Mouse (Mus musculus): ENCODE measurements around the gene Ppp1r14c. TPM values are rescaled to one million over a fixed set of nuclear protein-coding genes. Genes with fewer than 3 reads are reported as not detected.

The Ppp1r14c gene
- polyA plus RNA-seq, 1 experiment from 2014 or later: 315 TPM

DNA sequence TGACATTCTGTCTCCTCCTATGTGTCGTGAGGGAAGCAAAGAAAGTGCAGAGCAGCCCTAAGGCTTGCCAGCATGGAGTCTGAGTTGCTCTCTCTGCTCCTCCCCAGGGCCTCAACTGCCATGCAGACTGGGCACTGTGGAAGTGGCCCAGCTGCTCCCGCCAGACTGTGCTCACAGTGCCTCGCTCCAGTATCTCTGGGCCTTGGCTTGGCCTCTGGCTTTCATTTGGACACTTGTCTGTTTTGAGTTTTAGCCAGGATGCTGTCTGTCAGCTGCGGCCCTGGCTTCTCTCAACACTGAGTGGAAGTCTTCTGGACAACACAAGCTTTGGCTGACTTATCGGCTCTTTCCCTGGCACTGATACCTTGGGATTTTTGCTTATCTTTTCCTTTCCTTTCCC, 49.0 kb downstream of the Ppp1r14c start:
- Histone ChIP-seq H3K4me3 (ENCODE audit: control insufficient read depth in 1 of 2, insufficient read depth in 1 of 2, low read depth in 1 of 2, low read length in 2 of 2) (no peak overlapping the region), H3K9me3 (ENCODE audit: control insufficient read depth, low read length) (no peaks in the 10 kb centered on the region), H3K9ac (ENCODE audit: low read length) (0 out of 2 replicates have a peak overlapping the region, but pooled peaks have one; percentile 18), H3K27ac (replicated peaks in 1 of 2; ENCODE audit: control insufficient read depth in 1 of 2, insufficient read depth in 1 of 2, low read depth in 2 of 2, low read length in 2 of 2) (peak overlapping the region; percentile 88 to 89), H3K4me2 (ENCODE audit: low read length) (peak overlapping the region; percentile 26; the same call in 1 of the 2 replicates), H3K4me1 (ENCODE audit: control insufficient read depth in 2 of 2, insufficient read depth in 2 of 2, low read length in 2 of 2) (peaks cover 53 to 87% of the 10 kb centered on the region in 2 experiments), H3K27me3 (ENCODE audit: control insufficient read depth, insufficient read depth, low read length) (no peaks in the 10 kb centered on the region), H3K36me3 (ENCODE audit: control insufficient read depth, insufficient read depth, low read length) (no peaks in the 10 kb centered on the region)
- peak; percentile 80 for ATAC-seq (ENCODE audit: insufficient number of reproducible peaks, insufficient read depth, low FRiP score, low read depth)
- 6% methylated on average over 5 of the region's 5 CpGs for WGBS

DNA sequence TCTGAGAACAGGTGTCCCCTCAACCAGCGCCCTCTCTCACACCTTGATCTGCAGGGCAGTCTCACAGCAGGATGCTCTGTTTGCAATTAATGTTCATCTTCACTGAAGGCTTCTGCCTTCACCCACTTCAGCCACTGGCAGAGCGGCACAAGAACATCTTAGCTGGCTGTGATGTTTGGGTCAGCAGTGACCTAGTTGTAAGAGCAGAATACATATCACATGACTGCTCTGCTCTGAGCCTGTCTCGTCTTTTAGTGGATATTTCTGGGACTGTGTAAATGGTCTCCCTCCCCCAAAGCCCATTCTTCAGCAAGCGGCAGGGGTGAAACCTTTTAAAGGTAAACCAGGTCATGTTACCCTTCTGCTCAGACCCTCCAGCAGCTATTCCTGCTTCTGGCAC, 50.7 kb downstream of the Ppp1r14c start:
- no peaks in the 10 kb centered on the region for H3K9me3 ChIP-seq (ENCODE audit: control insufficient read depth, low read length)
- H3K4me3 ChIP-seq (ENCODE audit: control insufficient read depth in 1 of 2, insufficient read depth in 1 of 2, low read depth in 1 of 2, low read length in 2 of 2): no peak overlapping the region
- no peaks in the 10 kb centered on the region for H3K36me3 ChIP-seq (ENCODE audit: control insufficient read depth, insufficient read depth, low read length)
- H3K27ac ChIP-seq (replicated peaks in 1 of 2; ENCODE audit: control insufficient read depth in 1 of 2, insufficient read depth in 1 of 2, low read depth in 2 of 2, low read length in 2 of 2): peak overlapping the region; percentile 78 to 88
- peak overlapping the region; percentile 47 for H3K9ac ChIP-seq (ENCODE audit: low read length)
- H3K27me3 ChIP-seq (ENCODE audit: control insufficient read depth, insufficient read depth, low read length): no peaks in the 10 kb centered on the region
- ATAC-seq (ENCODE audit: insufficient number of reproducible peaks, insufficient read depth, low FRiP score, low read depth): no peak
- WGBS: 37% methylated on average over 4 of the region's 4 CpGs
- peaks cover 49 to 96% of the 10 kb centered on the region in 2 experiments for H3K4me1 ChIP-seq (ENCODE audit: control insufficient read depth in 2 of 2, insufficient read depth in 2 of 2, low read length in 2 of 2)
- H3K4me2 ChIP-seq (ENCODE audit: low read length): peak overlapping the region; percentile 14; the same call in 1 of the 2 replicates

DNA sequence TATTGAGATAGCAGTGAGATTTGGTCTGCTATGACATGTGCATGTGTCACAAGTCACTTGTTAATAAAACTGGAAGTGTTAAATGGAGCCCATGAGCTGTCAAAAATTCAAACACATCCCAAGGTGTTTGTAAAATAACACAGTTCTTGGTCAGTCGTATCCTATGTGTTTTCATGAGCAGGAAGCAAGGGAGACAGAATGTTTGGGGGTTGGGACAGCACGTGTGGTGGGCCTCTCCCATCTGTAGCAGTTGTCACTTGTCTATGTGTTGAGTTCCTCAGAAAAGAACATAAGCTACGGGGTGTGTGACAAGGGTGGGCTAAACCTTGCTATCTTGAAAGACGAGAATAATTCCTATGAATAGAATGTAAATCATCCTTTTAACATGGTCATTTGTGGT, 51.6 kb downstream of the Ppp1r14c start:
- Histone ChIP-seq H3K4me1 (ENCODE audit: control insufficient read depth in 2 of 2, insufficient read depth in 2 of 2, low read length in 2 of 2) (peaks cover 43 to 89% of the 10 kb centered on the region in 2 experiments), H3K36me3 (ENCODE audit: control insufficient read depth, insufficient read depth, low read length) (no peaks in the 10 kb centered on the region)

DNA sequence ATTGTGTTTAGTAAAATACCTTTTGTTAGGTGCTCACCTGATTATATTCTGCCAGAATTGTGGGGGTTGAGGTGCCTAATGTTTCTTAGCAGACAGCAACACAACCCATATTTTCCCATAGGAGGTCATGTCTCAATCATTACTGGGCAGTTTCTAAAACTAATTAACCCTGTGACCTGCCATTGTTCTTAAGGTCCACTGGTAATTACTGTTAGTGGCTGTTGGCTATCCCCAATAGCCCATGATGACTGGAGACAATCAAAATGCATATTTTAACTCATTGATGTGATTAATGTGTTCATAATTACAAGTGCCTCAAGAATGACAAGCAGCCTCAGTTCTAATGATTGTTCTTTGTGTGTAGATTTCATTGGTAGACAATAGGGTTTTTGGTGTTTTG, 58.2 kb downstream of the Ppp1r14c start:
- Histone ChIP-seq H3K4me3 (ENCODE audit: control insufficient read depth in 1 of 2, insufficient read depth in 1 of 2, low read depth in 1 of 2, low read length in 2 of 2) (no peak overlapping the region), H3K4me1 (ENCODE audit: control insufficient read depth in 2 of 2, insufficient read depth in 2 of 2, low read length in 2 of 2) (peaks cover 17 to 47% of the 10 kb centered on the region in 2 experiments)

More for the DNA sequence above, 51.6 kb downstream of the Ppp1r14c start:
- Histone ChIP-seq H3K9ac (ENCODE audit: low read length) (no peak overlapping the region), H3K4me2 (ENCODE audit: low read length) (no peak overlapping the region), H3K27me3 (ENCODE audit: control insufficient read depth, insufficient read depth, low read length) (no peaks in the 10 kb centered on the region), H3K27ac (replicated peaks in 1 of 2; ENCODE audit: control insufficient read depth in 1 of 2, insufficient read depth in 1 of 2, low read depth in 2 of 2, low read length in 2 of 2) (peak overlapping the region; percentile 78 to 88), H3K9me3 (ENCODE audit: control insufficient read depth, low read length) (no peaks in the 10 kb centered on the region), H3K4me3 (ENCODE audit: control insufficient read depth in 1 of 2, insufficient read depth in 1 of 2, low read depth in 1 of 2, low read length in 2 of 2) (no peak overlapping the region)
- WGBS: 13% methylated on average over 4 of the region's 4 CpGs
- no peak for ATAC-seq (ENCODE audit: insufficient number of reproducible peaks, insufficient read depth, low FRiP score, low read depth)

DNA sequence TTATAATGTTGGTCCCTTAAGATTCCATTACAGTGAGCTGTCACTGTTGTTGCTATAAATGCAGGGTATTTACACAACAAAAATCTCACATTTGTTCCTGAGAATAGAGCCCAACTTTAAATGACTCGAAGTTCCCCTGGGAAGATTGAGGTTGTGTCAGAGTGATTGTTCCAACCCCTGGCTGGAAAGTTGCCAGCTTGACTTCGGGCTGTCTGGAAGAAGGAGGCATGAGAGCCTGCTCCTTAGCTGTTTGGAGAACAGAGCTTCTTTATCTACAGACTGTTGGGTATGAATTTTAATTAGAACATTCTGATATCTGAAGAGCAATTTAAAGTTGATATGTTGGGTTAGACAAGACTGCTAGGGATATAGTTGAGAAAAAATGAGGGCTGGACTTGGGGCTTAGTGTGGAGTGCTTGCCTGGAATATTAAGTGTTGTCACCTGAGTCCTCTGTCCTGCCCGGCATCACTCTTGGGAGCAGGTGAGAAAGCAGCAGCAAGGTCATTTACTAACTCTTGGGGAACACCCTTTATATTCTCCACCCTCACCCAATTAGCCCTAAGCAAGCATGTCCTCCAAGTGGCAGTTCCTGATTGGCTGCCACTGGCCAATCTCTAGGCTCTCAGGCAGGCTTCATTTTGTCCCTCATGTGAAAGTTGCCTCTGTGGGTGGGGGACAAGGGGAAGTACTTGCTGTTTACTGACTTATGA, 62.0 kb downstream of the Ppp1r14c start:
- H3K4me1 ChIP-seq (ENCODE audit: control insufficient read depth in 2 of 2, insufficient read depth in 2 of 2, low read length in 2 of 2): peaks cover 17 to 52% of the 10 kb centered on the region in 2 experiments
- H3K9ac ChIP-seq (ENCODE audit: low read length): no peak overlapping the region
- no peak for ATAC-seq (ENCODE audit: insufficient number of reproducible peaks, insufficient read depth, low FRiP score, low read depth)
- peaks cover 33% of the 10 kb centered on the region for H3K36me3 ChIP-seq (ENCODE audit: control insufficient read depth, insufficient read depth, low read length)
- H3K27me3 ChIP-seq (ENCODE audit: control insufficient read depth, insufficient read depth, low read length): no peaks in the 10 kb centered on the region
- H3K4me3 ChIP-seq (ENCODE audit: control insufficient read depth in 1 of 2, insufficient read depth in 1 of 2, low read depth in 1 of 2, low read length in 2 of 2): no peak overlapping the region
- WGBS: 21% methylated on average over 3 of the region's 3 CpGs
- H3K4me2 ChIP-seq (ENCODE audit: low read length): no peak overlapping the region
- H3K27ac ChIP-seq (replicated peaks in 1 of 2; ENCODE audit: control insufficient read depth in 1 of 2, insufficient read depth in 1 of 2, low read depth in 2 of 2, low read length in 2 of 2): peak overlapping the region; percentile 55 to 61; a peak in 3 of 4 replicates
- no peaks in the 10 kb centered on the region for H3K9me3 ChIP-seq (ENCODE audit: control insufficient read depth, low read length)

More for the DNA sequence above, 58.2 kb downstream of the Ppp1r14c start:
- H3K27me3 ChIP-seq (ENCODE audit: control insufficient read depth, insufficient read depth, low read length): no peaks in the 10 kb centered on the region
- H3K9me3 ChIP-seq (ENCODE audit: control insufficient read depth, low read length): no peaks in the 10 kb centered on the region
- H3K9ac ChIP-seq (ENCODE audit: low read length): no peak overlapping the region
- no peak overlapping the region for H3K4me2 ChIP-seq (ENCODE audit: low read length)
- no peak overlapping the region for H3K27ac ChIP-seq (replicated peaks in 1 of 2; ENCODE audit: control insufficient read depth in 1 of 2, insufficient read depth in 1 of 2, low read depth in 2 of 2, low read length in 2 of 2)
- no peak for ATAC-seq (ENCODE audit: insufficient number of reproducible peaks, insufficient read depth, low FRiP score, low read depth)
- peaks cover 25% of the 10 kb centered on the region for H3K36me3 ChIP-seq (ENCODE audit: control insufficient read depth, insufficient read depth, low read length)

DNA sequence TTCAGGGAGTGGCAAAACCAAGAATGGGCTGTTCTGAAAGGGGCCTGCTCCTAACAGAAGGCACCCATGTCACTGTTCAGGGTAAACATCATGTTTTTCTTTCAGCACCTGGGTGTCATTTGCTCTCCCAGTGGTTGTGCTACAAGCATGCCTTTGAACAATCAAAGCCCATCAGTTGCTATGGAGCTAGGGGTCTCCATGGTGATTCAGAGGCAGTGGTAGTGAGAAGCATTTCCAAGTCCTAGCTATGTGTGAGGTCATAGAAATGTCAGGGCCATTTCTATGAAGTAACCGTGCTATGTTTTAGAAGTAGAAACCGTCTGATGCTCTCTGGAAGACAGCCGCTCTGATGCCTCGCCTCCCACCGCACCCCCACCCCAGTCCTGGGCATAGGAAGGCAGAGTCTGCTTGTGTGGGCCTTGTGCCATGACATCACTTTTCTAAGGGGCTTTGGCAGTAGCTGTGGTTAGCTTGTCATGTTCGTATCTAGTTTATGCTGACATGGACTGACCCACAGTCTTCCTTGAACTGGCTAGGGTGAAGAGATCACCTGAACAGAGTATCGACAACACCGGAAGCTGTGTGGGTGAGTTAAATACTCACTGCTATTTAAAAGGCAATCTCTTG, 69.1 kb downstream of the Ppp1r14c start:
- Histone ChIP-seq H3K27ac (replicated peaks in 1 of 2; ENCODE audit: control insufficient read depth in 1 of 2, insufficient read depth in 1 of 2, low read depth in 2 of 2, low read length in 2 of 2) (no peak overlapping the region), H3K27me3 (ENCODE audit: control insufficient read depth, insufficient read depth, low read length) (no peaks in the 10 kb centered on the region)

DNA sequence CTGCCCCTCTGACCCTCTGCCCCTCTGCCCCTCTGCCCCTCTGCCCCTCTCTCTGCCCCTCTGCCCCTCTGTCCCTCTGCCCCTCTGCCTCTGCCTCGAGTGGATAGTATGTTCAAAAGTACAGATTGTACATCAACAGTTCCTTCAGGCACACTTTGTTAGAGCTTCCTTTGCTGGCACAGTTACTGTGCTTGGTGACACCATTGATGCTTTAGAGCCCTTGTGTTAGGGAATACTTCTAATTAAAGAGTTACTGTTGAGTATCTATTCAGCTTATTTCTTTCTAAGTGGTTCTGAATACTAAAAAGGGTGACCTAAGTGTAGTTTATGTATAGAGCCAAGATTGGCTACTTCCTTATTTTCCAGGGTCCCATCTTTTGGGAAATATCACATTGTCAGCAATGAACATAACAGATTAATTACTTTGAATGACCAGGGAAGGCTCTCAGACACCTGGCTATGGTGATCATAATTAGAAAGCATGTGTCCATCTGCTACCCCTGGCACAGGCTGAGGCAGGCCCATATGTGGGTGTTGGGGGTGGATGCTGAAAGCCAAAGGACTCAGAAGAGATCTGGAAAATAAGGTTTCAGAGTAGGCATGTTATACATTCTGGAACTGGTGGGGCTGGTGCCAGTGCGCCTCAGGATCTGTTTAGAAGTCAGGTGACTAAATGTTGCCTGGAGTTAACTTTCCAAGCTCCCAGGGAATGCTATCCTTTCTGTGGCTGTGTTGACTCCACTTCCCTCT, 75.0 kb downstream of the Ppp1r14c start:
- H3K27me3 ChIP-seq (ENCODE audit: control insufficient read depth, insufficient read depth, low read length): no peaks in the 10 kb centered on the region
- peaks cover 54% of the 10 kb centered on the region for H3K36me3 ChIP-seq (ENCODE audit: control insufficient read depth, insufficient read depth, low read length)
- 64% methylated on average over 2 of the region's 2 CpGs for whole genome bisulfite sequencing
- no peaks in the 10 kb centered on the region for H3K4me1 ChIP-seq (ENCODE audit: control insufficient read depth in 2 of 2, insufficient read depth in 2 of 2, low read length in 2 of 2)
- H3K9me3 ChIP-seq (ENCODE audit: control insufficient read depth, low read length): no peaks in the 10 kb centered on the region
- H3K4me3 ChIP-seq (ENCODE audit: control insufficient read depth in 1 of 2, insufficient read depth in 1 of 2, low read depth in 1 of 2, low read length in 2 of 2): no peak overlapping the region
- H3K27ac ChIP-seq (replicated peaks in 1 of 2; ENCODE audit: control insufficient read depth in 1 of 2, insufficient read depth in 1 of 2, low read depth in 2 of 2, low read length in 2 of 2): no peak overlapping the region
- no peak overlapping the region for H3K9ac ChIP-seq (ENCODE audit: low read length)
- no peak for ATAC-seq (ENCODE audit: insufficient number of reproducible peaks, insufficient read depth, low FRiP score, low read depth)
- H3K4me2 ChIP-seq (ENCODE audit: low read length): no peak overlapping the region

More for the DNA sequence above, 69.1 kb downstream of the Ppp1r14c start:
- no peak overlapping the region for H3K4me3 ChIP-seq (ENCODE audit: control insufficient read depth in 1 of 2, insufficient read depth in 1 of 2, low read depth in 1 of 2, low read length in 2 of 2)
- no peak overlapping the region for H3K4me2 ChIP-seq (ENCODE audit: low read length)
- WGBS: 88% methylated on average over 8 of the region's 8 CpGs
- H3K4me1 ChIP-seq (ENCODE audit: control insufficient read depth in 2 of 2, insufficient read depth in 2 of 2, low read length in 2 of 2): peaks cover 3 to 28% of the 10 kb centered on the region in 2 experiments
- no peak for ATAC-seq (ENCODE audit: insufficient number of reproducible peaks, insufficient read depth, low FRiP score, low read depth)
- peaks cover 48% of the 10 kb centered on the region for H3K36me3 ChIP-seq (ENCODE audit: control insufficient read depth, insufficient read depth, low read length)
- H3K9me3 ChIP-seq (ENCODE audit: control insufficient read depth, low read length): no peaks in the 10 kb centered on the region
- no peak overlapping the region for H3K9ac ChIP-seq (ENCODE audit: low read length)

Data from heart, embryonic 14.5 days (tissue).